Mouse (Mus musculus) ES-CJ7 (cell line): ENCODE results near the gene Zfp61.
A peak's percentile ranks its signal among the peaks of the same experiment; 100 is the strongest.

ENCODE experiments used
- DNase-seq: peaks from one replicate; pipeline ENCODE4 v3.0.0; 2011; ENCODE audit warnings: low read depth, low spot score

Gene Zfp61

GRCm38 (mm10) chr7:24297361-24298095 is 3.5 kb downstream of the Zfp61 start:
- DNase-seq = no peak

- DNase-seq = no peak
Observed at GRCm38 (mm10) chr7:24296386-24296785, 4.6 kb downstream of the Zfp61 start.

GRCm38 (mm10) chr7:24295376-24295775 is 5.7 kb downstream of the Zfp61 start:
- DNase-seq = no peak

- DNase-seq = no peak
Observed at GRCm38 (mm10) chr7:24294763-24295162, 6.3 kb downstream of the Zfp61 start.

GRCm38 (mm10) chr7:24293061-24293851 is 7.8 kb downstream of the Zfp61 start:
- no peak for DNase-seq

- no peak for DNase-seq
Observed at GRCm38 (mm10) chr7:24291387-24292090, 9.5 kb downstream of the Zfp61 start.

- DNase-seq = no peak
Observed at GRCm38 (mm10) chr7:24290106-24290693, 10.8 kb downstream of the Zfp61 start.

- no peak for DNase-seq
Observed at GRCm38 (mm10) chr7:24288512-24288911, 12.5 kb downstream of the Zfp61 start.

- peak; percentile 58 for DNase-seq
Observed at GRCm38 (mm10) chr7:24287670-24288069, 13.4 kb downstream of the Zfp61 start.

GRCm38 (mm10) chr7:24286916-24287315 is 14.1 kb downstream of the Zfp61 start:
- DNase-seq = no peak

- no peak for DNase-seq
Observed at GRCm38 (mm10) chr7:24286090-24286489, 14.9 kb downstream of the Zfp61 start.

- no peak for DNase-seq
Observed at GRCm38 (mm10) chr7:24280858-24281145, 20.2 kb downstream of the Zfp61 start.

- peak; percentile 72 for DNase-seq
Observed at GRCm38 (mm10) chr7:24280031-24280857, 20.8 kb downstream of the Zfp61 start.

- DNase-seq = peak; percentile 81
Observed at GRCm38 (mm10) chr7:24278771-24279170, 22.3 kb downstream of the Zfp61 start.

GRCm38 (mm10) chr7:24274456-24274855 is 26.6 kb downstream of the Zfp61 start:
- no peak for DNase-seq

- DNase-seq = no peak
Observed at GRCm38 (mm10) chr7:24271191-24271590, 29.8 kb downstream of the Zfp61 start.

- DNase-seq = peak; percentile 89
Observed at GRCm38 (mm10) chr7:24270288-24270672, 30.8 kb downstream of the Zfp61 start, which contains the start of gene Zfp93. Gene Zfp93 (plus strand): TSS chr7:24270420.

- no peak for DNase-seq
Observed at GRCm38 (mm10) chr7:24269667-24270287, 31.3 kb downstream of the Zfp61 start.

- DNase-seq = peak; percentile 52
Observed at GRCm38 (mm10) chr7:24269256-24269655, 31.8 kb downstream of the Zfp61 start.
